Mouse (Mus musculus): Measurements from ENCODE around the gene Olfr390. TPM values are rescaled to one million over a fixed set of nuclear protein-coding genes. Genes with fewer than 3 reads are reported as not detected.

Gene Olfr390
- total and polyA plus RNA-seq, 3 experiments, result not detected

DNA sequence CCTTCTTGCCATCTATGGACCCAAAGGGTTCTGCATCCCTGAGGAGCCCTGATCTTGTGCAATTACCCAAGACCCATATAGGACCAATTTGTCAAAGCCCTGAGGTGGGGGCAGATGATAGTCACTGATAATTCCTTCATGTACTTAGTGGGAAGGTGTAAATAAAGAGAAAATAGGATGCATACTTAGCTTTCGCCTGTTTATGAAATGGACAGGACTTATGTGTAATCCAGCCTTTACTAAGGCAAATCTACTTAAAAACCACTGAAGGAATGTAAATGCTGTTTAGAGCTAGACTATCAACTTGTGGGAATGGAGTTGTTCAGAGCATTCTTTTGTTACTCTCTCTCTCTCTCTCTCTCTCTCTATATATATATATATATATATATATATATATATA, 34.2 kb downstream of the Olfr390 start, which contains the start of gene Olfr392:
Olfr392 (minus strand) TSS at position 101 of the 400 bp plus-strand sequence.
- DNase-seq (ENCODE audit: extremely low read depth), result no peak
- Histone ChIP-seq H3K4me2 (ENCODE audit: insufficient read depth, low read depth, poor library complexity, severe bottlenecking) (no peak within 1 kb of the TSS), H3K27me3 (replicated peaks) (peaks cover 52% of the 10 kb centered on the region), H3K9ac (ENCODE audit: insufficient read depth, low read depth) (no peak within 1 kb of the TSS), H3K4me1 (ENCODE audit: control insufficient read depth in 1 of 2, insufficient read depth in 2 of 2) (no peaks in the 10 kb centered on the region), H3K79me2 (replicated peaks; ENCODE audit: control insufficient read depth, extremely low read depth, insufficient read depth, poor library complexity, severe bottlenecking) (no peaks in the 10 kb centered on the region), H3K27ac (ENCODE audit: insufficient read depth, low read depth) (no peak within 1 kb of the TSS), H3K4me3 (replicated peaks in 1 of 3; ENCODE audit: low read depth in 2 of 3, low read length in 2 of 3, poor library complexity in 1 of 3) (no peak within 1 kb of the TSS), H3K36me3 (replicated peaks in 1 of 2; ENCODE audit: control insufficient read depth in 1 of 2, insufficient read depth in 1 of 2, low read length in 1 of 2) (no peaks in the 10 kb centered on the region), H3K9me3 (replicated peaks; ENCODE audit: low read length) (no peaks in the 10 kb centered on the region)
- TF ChIP-seq NRF1 (IDR thresholded peaks at IDR 0.05; ENCODE audit: low read depth, low read length), result no peak
- no peak for TF ChIP-seq POLR2AphosphoS2 (IDR thresholded peaks at IDR 0.05; ENCODE audit: low read depth, low read length)
- dilution Hi-C loops (cut with MboI; ENCODE audit: extremely low pct_ligation_motif_present, extremely low pct_unique_long_range_greater_than_20kb, low sequenced_read_pairs), result no loop called here
- in situ Hi-C loops (cut with MboI; ENCODE audit: low pct_ligation_motif_present, low pct_unique_long_range_greater_than_20kb, low sequenced_read_pairs), result no loop called here

Other genes starting within 250 kb of the Olfr390 start
- gene Olfr385, start 190.0 kb upstream of the Olfr390 start, total RNA-seq (2012; rRNA removed), result not detected in 2 replicates
- not detected in 2 replicates for gene Olfr385, start 190.0 kb upstream of the Olfr390 start, total RNA-seq (2014; rRNA removed)
- gene Olfr385, start 190.0 kb upstream of the Olfr390 start, polyA plus RNA-seq (2012; ENCODE audit: insufficient read length, low read depth), result not detected in 2 replicates
- not detected in 2 replicates for gene Olfr384, start 184.4 kb upstream of the Olfr390 start, total RNA-seq (2012; rRNA removed)
- not detected in 2 replicates for gene Olfr384, start 184.4 kb upstream of the Olfr390 start, total RNA-seq (2014; rRNA removed)
- gene Olfr384, start 184.4 kb upstream of the Olfr390 start, polyA plus RNA-seq (2012; ENCODE audit: insufficient read length, low read depth), result not detected in 2 replicates
- not detected in 2 replicates for gene Zfp735, start 94.2 kb upstream of the Olfr390 start, total RNA-seq (2012; rRNA removed)
- gene Zfp735, start 94.2 kb upstream of the Olfr390 start, total RNA-seq (2014; rRNA removed), result not detected in 2 replicates
- gene Zfp735, start 94.2 kb upstream of the Olfr390 start, polyA plus RNA-seq (2012; ENCODE audit: insufficient read length, low read depth), result not detected in 2 replicates
- gene Olfr389, start 2.3 kb upstream of the Olfr390 start, total RNA-seq (2012; rRNA removed), result not detected in 2 replicates
- not detected in 2 replicates for gene Olfr389, start 2.3 kb upstream of the Olfr390 start, total RNA-seq (2014; rRNA removed)
- not detected in 2 replicates for gene Olfr389, start 2.3 kb upstream of the Olfr390 start, polyA plus RNA-seq (2012; ENCODE audit: insufficient read length, low read depth)
- not detected in 2 replicates for gene Olfr391-ps, start 20.1 kb downstream of the Olfr390 start, total RNA-seq (2012; rRNA removed)
- gene Olfr391-ps, start 20.1 kb downstream of the Olfr390 start, total RNA-seq (2014; rRNA removed), result not detected in 2 replicates
- gene Olfr391-ps, start 20.1 kb downstream of the Olfr390 start, polyA plus RNA-seq (2012; ENCODE audit: insufficient read length, low read depth), result not detected in 2 replicates
- not detected in 2 replicates for gene Olfr392, start 34.1 kb downstream of the Olfr390 start, total RNA-seq (2012; rRNA removed)
- not detected in 2 replicates for gene Olfr392, start 34.1 kb downstream of the Olfr390 start, total RNA-seq (2014; rRNA removed)
- gene Olfr392, start 34.1 kb downstream of the Olfr390 start, polyA plus RNA-seq (2012; ENCODE audit: insufficient read length, low read depth), result not detected in 2 replicates
- gene Olfr393, start 68.5 kb downstream of the Olfr390 start, total RNA-seq (2012; rRNA removed), result not detected in 2 replicates
- gene Olfr393, start 68.5 kb downstream of the Olfr390 start, total RNA-seq (2014; rRNA removed), result not detected in 2 replicates
- not detected in 2 replicates for gene Olfr393, start 68.5 kb downstream of the Olfr390 start, polyA plus RNA-seq (2012; ENCODE audit: insufficient read length, low read depth)
- gene Olfr394, start 107.8 kb downstream of the Olfr390 start, total RNA-seq (2012; rRNA removed), result not detected in 2 replicates
- gene Olfr394, start 107.8 kb downstream of the Olfr390 start, total RNA-seq (2014; rRNA removed), result not detected in 2 replicates
- not detected in 2 replicates for gene Olfr394, start 107.8 kb downstream of the Olfr390 start, polyA plus RNA-seq (2012; ENCODE audit: insufficient read length, low read depth)
- not detected in 2 replicates for gene Olfr395, start 126.3 kb downstream of the Olfr390 start, total RNA-seq (2012; rRNA removed)
- not detected in 2 replicates for gene Olfr395, start 126.3 kb downstream of the Olfr390 start, total RNA-seq (2014; rRNA removed)
- not detected in 2 replicates for gene Olfr395, start 126.3 kb downstream of the Olfr390 start, polyA plus RNA-seq (2012; ENCODE audit: insufficient read length, low read depth)
- gene Olfr23, start 153.7 kb downstream of the Olfr390 start, total RNA-seq (2012; rRNA removed), result not detected in 2 replicates
- gene Olfr23, start 153.7 kb downstream of the Olfr390 start, total RNA-seq (2014; rRNA removed), result not detected in 2 replicates
- not detected in 2 replicates for gene Olfr23, start 153.7 kb downstream of the Olfr390 start, polyA plus RNA-seq (2012; ENCODE audit: insufficient read length, low read depth)
- gene Olfr397, start 177.9 kb downstream of the Olfr390 start, total RNA-seq (2012; rRNA removed), result not detected in 2 replicates
- not detected in 2 replicates for gene Olfr397, start 177.9 kb downstream of the Olfr390 start, total RNA-seq (2014; rRNA removed)
- not detected in 2 replicates for gene Olfr397, start 177.9 kb downstream of the Olfr390 start, polyA plus RNA-seq (2012; ENCODE audit: insufficient read length, low read depth)
- gene Olfr398, start 207.4 kb downstream of the Olfr390 start, total RNA-seq (2012; rRNA removed), result not detected in 2 replicates
- not detected in 2 replicates for gene Olfr398, start 207.4 kb downstream of the Olfr390 start, total RNA-seq (2014; rRNA removed)
- gene Olfr398, start 207.4 kb downstream of the Olfr390 start, polyA plus RNA-seq (2012; ENCODE audit: insufficient read length, low read depth), result not detected in 2 replicates

Data from CH12.LX (cell line).